Mouse (Mus musculus) skeletal muscle tissue, postnatal 0 days (tissue): ENCODE measurements around the gene Gbp7. TPM values are rescaled to one million over a fixed set of nuclear protein-coding genes. Genes with fewer than 3 reads are reported as not detected.

Experiments used
- polyA plus RNA-seq: library from polyadenylated mRNA; unstranded; fragments of >200 nt; fragmentation: Nextera tagmentation; extraction: Ambion mirVana; gene quantifications from 2 replicates; pipeline ENCODE4 v1.2.1, GENCODE M21; 2015

Gbp7 gene
- polyA plus RNA-seq = 6.9 and 8.1 TPM in 2 replicates

DNA sequence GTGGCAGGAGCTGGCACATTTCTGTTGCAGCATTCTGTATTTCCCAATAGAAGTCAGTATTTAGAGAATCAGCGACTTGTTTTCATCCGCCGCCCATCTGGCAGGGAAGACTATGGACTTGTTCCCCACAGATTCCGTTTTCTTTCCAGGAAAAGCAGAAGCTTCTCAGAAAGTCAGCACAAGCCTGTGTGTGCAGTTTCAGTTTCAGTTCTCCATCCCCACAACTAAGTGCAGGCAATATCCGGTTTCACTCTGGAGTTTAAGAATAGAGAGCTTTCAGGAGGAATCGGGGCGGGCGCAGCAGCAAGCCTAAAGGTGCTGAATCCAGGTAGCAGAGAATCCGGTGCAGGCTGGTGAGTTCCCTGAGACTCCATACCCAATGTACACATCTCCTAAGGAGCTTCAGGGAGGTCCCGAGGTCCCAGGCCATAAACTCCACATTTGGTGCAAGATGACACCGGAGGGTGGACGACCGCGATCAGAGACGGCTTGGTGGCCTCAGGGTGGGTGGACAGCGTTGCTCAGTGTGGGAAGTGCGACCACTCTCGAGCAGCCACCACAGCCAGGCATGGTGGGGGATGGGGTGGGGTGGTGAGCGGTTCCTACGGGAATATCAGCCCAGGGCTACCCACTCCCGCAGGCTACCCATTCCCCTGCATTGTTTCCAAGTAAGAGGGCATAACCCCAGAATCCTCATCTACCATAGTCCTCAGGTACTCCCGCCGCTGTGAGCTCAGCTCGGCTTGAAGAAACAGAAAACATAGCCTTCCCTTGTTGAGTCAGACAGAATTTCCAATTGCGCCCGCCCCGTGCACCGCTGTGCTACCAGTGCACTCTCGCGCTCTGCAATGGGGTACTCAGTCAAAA is at the start of gene Gbp7:
TSS of gene Gbp7 (plus strand) at position 256 of the 867 bp plus-strand sequence.

GRCm38 (mm10) chr3:142493536-142494061 is 36.5 kb upstream of the Gbp7 start, which contains the start of gene Gbp5:
TSS of gene Gbp5 (plus strand) at chr3:142493978.

GRCm38 (mm10) chr3:142559632-142560228 is 29.6 kb downstream of the Gbp7 start, which contains the start of gene Gbp3:
TSS of gene Gbp3 (plus strand) at chr3:142560026.

DNA sequence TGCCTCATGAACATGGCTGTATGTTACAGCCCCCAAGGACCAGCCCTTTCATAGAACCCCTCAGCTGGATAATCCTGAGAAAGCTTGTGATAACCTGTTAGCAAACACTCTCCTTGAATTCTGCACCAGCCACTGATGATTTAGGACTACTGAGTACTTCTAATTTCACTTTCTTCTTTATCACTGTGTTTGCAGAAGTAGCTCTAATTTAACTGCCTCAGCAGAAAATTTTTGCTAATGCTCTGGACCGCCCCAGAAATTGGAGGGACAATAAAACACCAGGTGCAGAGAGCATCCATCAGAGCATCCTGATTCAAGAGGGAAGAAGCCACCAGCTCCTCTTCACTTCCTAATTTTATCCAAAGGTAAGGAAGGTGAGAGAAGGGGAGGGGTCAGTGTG is 64.4 kb downstream of the Gbp7 start, which contains the start of gene Gbp2b:
TSS of gene Gbp2b (plus strand) at position 301 of the 400 bp plus-strand sequence.

Other genes with a start within 250 kb of the Gbp7 start
- 569 and 792 TPM in 2 replicates for gene Pdlim5, start 134.6 kb upstream of the Gbp7 start, polyA plus RNA-seq
- gene Gbp5, start 36.4 kb upstream of the Gbp7 start, polyA plus RNA-seq = 0.26 and 0.44 TPM in 2 replicates
- 6.8 and 7.4 TPM in 2 replicates for gene Gbp3, start 29.7 kb downstream of the Gbp7 start, polyA plus RNA-seq
- gene Gbp2b, start 64.5 kb downstream of the Gbp7 start, polyA plus RNA-seq = not detected in 2 replicates
- 2.7 and 3.1 TPM in 2 replicates for gene Gbp2, start 90.3 kb downstream of the Gbp7 start, polyA plus RNA-seq
- 9.6 and 11.7 TPM in 2 replicates for gene Kyat3, start 170.7 kb downstream of the Gbp7 start, polyA plus RNA-seq
- gene Gtf2b, start 234.7 kb downstream of the Gbp7 start, polyA plus RNA-seq = 44.4 and 44.9 TPM in 2 replicates